Mouse (Mus musculus): ENCODE results near the gene Pin1. TPM values are rescaled to one million over a fixed set of nuclear protein-coding genes. Genes with fewer than 3 reads are reported as not detected.
"Not testable (repeated sequence)": the region's sequence is repeated elsewhere in the genome, so short reads cannot be mapped to it uniquely, and the experiment has no call there.

Gene Pin1
- total RNA-seq, 4 experiments from 2014 or later = 29.0 to 30.9 (median 30.3) TPM

DNA sequence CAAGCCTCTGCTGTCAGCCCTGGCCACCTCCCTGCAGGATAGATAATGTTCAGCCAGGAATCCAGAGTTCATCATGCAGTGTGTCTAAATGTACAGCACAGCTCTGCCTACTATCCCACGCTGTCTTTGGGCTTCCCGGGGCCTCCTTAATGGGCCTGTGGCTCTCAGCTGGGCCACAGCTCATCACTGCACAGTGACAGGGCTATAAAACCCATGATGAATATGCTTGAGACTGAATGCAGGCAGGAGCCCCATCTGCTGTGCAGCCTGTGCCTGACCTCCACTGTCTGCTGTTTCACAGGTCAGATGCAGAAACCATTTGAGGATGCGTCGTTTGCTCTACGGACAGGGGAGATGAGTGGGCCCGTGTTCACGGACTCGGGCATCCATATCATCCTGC lies 11.0 kb downstream of the Pin1 start:
- no peak for DNase-seq

GRCm38 (mm10) chr9:20663956-20664355 lies 12.1 kb downstream of the Pin1 start:
- DNase-seq = no peak

DNA sequence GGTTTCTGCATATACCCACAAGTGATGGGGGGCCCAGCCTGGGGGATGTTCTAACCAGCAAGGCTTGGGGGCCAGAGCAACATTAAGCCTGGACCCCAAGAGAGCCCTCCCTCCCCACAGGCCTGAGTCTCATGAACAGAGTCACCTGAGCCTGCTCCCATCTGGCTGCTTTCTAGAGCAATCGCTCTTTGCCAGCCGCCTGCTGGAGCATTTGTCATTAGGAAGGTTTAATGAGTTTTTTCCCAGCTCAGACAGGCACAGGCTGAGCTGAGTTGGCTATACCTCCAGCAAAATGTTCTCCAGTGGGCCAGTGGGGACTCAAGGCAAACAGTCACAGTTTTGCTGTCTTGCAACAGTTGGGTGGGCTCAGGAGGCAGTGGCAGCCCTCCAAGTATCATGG lies 12.5 kb downstream of the Pin1 start:
- no peak for DNase-seq

DNA sequence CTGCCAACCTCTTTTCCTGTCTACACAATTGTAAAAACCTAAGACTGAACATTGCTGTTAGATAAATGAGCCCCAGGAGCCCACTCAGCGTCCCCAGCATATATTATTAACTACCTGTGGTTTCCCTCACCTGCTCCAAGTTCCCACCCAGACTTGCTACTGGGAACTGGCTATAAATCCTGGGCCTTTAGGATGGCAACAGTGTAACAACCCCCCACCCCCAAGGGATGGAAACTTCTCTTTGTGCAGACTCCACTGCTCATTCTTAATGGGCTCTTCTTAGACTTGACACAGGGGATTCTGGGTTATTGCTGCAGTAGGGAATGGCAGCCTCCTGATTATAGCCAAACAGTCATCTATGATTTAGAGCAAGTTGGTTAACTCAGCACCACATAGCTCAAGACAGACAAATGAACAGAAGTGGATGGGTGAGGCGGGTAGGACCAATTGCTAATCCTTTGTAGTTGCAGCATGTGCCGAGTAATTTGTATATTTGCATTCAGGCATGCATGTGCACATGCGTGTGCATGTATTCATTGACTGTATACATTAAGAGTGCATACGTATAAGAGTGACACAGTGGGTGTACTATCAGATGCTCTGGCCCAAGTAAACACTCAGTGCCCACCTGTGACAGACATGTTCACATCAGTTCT lies 13.2 kb downstream of the Pin1 start:
- DNase-seq = no peak

GRCm38 (mm10) chr9:20665925-20666324 lies 14.0 kb downstream of the Pin1 start:
- no peak for DNase-seq

DNA sequence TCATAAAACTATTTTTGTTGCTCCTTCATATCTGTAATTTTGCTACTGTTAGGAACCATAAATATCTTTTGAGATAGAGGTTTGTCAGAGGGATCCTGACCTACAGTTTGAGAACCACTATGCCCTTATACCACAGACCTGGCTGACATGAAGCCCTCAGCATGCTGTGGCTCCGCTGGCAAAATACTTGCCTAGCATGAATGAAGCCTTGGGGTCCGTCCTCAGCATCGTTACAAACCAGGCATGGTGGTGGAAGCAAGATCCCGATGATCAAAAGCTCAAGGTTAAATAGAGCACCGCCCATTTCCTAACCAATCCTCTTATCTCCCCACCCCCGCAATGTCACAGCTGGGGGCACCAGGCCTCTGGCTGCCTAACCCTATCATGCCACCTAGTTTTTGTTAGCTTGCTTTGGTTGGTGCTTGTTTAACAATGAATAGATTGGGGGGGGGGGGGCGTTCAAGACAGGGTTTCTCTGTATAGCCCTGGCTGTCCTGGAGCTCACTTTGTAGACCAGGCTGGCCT lies 14.7 kb downstream of the Pin1 start:
- no peak for DNase-seq

GRCm38 (mm10) chr9:20668065-20668464 lies 16.2 kb downstream of the Pin1 start:
- no peak for DNase-seq

DNA sequence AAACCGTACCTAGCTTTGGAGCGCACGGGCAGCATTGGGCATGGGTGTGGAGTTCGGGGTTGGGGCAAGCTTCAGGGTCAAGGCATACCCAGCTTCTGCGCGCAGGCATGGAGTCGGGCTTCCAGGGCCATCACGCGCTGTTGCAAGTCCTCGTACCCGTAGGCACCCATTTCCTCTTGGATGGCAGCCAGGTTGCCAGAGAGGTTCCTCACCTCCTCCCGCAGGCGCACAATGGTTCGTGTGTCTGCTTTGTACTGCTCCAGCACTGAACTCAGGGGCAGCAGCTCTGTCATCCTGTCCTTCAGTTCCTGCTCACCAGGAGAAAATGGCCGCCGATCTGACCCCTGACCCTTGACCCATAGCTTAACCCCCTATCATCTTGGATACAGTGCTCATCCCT lies 20.2 kb downstream of the Pin1 start:
- DNase-seq = no peak

DNA sequence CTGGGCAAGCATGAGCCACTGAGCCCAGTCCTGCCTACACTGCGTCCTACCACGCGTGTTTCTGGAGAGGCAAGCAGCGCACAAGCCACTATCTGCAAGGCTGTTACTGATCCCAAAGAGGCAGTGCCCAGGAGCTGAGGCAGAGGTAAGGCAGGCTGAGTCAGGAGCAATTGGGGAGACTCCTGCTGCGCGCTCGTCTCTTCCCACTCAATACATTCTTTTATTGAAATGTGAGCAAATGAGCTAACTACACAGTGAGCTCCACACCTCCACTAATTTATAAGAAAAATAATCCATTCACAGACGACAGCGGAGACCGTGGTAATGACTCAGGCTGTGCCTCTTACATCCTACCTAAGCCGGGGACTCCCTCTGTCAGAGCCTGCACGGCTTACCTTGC lies 26.0 kb downstream of the Pin1 start:
- DNase-seq = no peak

DNA sequence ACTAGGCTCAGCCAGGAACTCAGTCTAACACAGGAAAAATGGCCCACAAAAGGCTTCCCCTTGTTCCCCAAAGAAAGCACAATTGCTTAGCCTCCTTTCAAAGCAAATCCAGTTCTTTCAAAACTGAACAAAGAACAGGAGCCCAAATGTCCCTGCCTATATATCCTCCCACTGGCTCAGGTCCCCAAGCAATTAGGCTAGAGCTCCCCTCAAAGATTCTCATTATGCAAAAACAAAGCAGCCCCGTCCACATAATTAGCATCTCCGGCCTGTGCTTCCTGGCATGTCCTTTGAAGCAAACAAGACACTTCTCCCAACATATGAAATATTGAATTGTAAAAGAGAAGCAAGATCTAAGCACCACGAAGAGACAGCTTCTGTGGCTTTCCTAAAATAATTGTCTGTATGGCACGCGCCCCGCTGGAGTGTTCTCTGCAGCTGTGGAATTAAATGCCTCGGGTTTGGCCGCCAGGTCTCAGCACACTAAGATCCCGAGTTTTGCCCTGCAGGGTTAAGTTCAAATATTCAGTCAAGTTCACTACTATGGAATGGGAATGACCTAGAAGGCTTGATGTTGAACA lies 28.6 kb downstream of the Pin1 start:
- DNase-seq = no peak

DNA sequence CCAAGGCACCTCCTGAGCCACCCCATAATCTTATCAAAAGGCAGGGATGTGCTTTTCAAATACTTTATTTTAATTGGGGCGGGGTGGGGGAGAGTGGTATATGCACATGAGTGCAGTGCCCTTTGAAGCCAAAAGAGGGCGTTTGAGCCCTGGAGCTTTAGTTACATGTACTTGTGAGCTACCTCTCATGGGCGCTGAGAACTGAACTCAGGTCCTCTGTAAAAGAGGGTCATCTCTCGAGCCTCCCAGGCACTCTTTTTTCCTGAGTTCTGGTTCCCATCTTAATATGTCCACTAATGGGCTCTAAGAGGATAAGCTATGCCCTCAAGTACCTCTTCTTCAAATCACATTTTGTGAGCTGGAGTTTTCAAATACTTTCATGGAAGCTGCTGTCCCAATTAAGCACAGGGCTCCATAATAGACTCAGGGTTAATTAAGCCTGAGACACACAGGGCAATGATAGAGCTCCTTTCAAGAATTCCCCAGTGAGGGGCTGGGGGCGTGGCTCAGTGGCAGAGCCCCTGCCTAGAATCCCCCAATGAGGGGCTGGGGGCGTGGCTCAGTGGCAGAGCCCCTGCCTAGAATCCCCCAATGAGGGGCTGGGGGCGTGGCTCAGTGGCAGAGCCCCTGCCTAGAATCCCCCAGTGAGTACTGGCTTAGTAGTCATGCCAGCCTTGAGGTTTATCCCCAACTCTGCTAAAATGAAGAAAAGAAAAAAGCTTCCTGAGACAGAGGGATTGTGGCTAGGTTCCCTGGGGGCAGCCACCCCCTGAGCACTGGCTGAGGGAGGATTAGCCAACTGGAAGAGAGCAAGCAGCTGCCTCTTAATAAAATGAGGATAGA lies 29.9 kb downstream of the Pin1 start:
- DNase-seq = no peak

DNA sequence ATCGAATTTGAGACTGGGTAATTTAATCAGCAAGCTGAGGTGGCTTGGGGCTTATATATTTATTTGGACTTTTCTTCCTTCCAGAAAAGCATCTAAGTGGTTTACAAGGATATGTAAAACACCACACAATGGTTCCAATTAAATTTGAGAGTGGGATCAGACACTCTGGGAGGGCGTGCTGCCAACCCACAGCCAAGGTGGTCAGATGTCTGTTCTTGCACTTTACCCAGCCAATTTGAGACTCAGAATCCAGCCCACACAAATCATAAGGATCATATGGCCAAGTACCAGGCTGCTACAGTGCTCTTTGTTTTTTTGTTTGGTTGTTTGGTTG lies 30.5 kb downstream of the Pin1 start:
- DNase-seq = no peak

DNA sequence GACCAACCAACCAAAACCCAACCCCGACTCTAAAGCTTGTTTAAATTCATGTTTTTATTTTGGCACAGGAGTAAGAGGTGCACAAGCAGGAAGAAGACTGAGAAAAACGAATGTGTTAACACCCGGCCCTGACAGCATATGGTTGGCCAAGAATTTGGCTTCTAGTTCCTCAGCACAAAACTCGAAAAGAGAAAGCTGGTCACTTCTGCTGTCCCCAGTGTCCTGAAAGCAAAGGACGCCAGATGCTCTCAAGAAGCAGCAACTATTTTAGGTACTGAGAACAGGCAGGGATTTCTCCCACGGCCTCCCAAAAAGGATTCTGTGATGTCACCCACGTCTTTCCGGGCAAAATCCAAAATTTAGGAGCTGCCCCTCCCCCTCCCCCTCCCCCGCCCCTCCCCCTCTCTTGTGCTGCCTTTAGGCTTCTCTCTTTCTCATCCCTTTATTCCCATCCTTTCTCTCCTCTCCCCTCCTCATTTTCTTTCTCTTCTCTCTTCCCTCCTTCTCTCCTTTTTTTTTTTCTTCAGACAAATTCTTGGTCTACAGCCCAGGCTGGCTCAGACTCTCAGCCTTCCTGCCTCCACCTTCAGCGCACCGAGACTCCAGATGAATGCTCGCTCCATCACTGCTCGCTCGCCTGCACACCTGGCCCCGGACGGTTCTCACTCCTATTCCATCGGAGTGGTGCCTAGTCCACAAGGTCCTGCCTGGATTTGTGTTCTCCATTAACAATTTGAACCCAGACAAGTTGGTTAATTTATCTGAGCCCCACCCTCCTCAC lies 33.4 kb downstream of the Pin1 start:
- DNase-seq = no peak

DNA sequence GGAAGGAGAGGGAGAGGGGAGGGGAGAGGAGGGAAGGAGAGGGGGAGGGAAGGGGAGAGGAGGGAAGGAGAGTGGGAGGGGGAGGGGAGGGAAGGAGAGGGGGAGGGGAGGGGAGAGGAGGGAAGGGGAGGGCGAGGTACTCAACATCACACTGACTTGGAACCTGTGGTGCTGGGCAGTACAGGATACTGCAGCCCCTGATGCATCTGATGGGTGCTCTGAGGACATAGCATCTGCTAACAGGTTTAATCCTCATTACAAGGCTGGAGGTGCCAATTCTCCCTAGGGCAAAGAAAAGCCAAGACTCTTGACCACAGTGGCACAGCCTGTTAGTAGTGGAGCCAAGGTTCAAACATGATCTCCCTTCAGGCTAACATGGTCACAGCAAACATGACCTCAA lies 37.5 kb downstream of the Pin1 start:
- DNase-seq = no peak

DNA sequence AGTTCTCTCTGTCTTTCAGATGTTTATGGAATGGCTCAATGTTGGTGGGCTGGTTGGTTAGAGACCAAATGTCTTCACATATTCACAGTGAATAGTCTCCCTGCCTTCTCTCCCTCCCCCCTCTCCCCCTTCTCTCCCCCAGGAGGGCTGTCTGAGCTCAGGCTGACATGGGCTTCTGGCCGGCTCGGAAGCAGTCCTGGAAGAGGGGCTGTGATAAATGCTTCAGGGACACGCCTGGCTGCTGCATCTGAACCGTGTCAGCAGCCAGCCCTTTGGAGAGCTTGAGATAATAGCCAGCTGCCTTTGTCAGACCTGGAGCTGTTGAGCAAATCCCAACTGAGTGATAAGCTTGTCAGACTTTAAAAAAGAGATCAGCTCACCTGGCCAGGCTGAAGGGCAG lies 38.0 kb downstream of the Pin1 start:
- DNase-seq = no peak

GRCm38 (mm10) chr9:20690449-20690848 lies 38.6 kb downstream of the Pin1 start:
- DNase-seq = not testable (repeated sequence)

- no peak for DNase-seq
Observed at GRCm38 (mm10) chr9:20692863-20693262, 41.0 kb downstream of the Pin1 start.

- no peak for DNase-seq
Observed at GRCm38 (mm10) chr9:20694721-20695235, 42.9 kb downstream of the Pin1 start.

- DNase-seq = no peak
Observed at GRCm38 (mm10) chr9:20696107-20696712, 44.3 kb downstream of the Pin1 start.

DNA sequence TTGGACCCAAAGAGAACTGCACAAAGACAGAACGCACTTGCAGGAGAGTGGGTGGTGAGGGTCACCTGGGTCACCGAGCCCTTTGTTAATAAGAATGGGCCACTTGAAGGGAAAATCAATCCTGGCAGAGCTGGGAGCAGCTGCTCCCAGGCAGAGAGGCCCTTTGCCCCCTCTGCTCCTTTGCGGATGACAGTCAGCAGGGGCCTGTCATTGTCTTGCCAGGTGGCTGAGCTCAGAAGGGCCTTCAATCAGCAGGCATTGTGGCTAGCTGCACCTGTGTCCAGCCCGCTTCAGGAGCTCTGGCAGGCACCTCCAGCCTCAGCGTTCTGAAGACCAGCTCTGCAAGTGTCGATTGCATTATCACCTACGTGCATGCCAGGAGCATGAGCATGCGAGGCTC lies 45.6 kb downstream of the Pin1 start:
- no peak for DNase-seq

GRCm38 (mm10) chr9:20703832-20704380 lies 52.0 kb downstream of the Pin1 start:
- no peak for DNase-seq

DNA sequence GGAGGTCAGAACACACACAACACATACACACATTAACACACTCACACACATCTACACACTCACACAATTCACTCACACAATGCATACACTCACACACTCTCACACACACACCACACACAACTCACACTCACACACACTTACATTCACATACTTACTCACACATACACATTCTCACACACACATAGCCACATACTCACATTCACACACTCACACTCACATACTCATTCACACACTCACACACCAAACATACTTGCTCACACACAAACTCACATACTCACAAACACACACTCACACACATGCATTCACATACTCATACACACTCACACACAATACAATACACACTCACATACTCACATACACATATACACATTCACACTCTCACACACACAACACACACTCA lies 53.5 kb downstream of the Pin1 start:
- no peak for DNase-seq
